Mouse (Mus musculus) CD4-positive naive resting alpha-beta T cell, adult 57 days (primary cell): Measurements from ENCODE around the gene Gm28710. TPM values are rescaled to one million over a fixed set of nuclear protein-coding genes. Genes with fewer than 3 reads are reported as not detected.

Experiments
- total RNA-seq: library from RNA; stranded (reverse); gene quantifications from one replicate; pipeline ENCODE4 v1.2.4, GENCODE M21; 2023

The Gm28710 gene
- total RNA-seq = not detected

DNA sequence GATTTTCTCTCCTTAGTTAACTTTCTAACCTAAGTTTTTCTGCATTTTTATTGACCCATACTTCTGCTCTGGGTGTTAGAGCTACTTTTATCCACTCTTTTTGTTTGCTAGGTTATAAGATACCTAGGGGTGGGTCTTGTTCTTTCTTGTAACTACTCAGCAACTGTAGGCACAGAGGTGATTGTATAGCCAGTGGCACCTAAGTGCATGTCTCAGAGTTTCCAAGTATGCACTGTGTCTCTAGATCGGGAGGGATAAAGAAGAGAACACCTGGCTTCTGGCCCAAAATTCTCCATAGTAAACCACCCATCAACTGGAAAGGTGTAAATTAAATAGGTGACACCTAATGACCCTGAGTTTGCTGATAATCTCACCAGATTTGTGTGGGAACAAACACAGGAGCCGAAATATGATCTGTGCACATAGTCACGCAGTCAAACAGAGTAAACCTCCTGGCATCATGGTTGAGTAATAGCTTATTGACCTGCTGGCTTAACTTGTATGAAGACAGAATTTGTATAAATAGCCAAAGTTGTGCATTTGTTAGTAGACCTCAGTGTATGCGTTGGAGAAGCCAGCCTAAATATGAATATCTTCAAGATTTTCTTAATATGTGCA, at the start of gene Gm28710:
Gene Gm28710, plus strand, starts transcription at position 568 of the 618 bp plus-strand sequence.

Other genes starting within 250 kb of the Gm28710 start
- 0.47 TPM for gene Hgf, start 238.3 kb upstream of the Gm28710 start, total RNA-seq